Mouse (Mus musculus) liver, embryonic 14.5 days (tissue): ENCODE results near the gene Wdr63.

Experiments
- CTCF ChIP-seq: IDR thresholded peaks from 2 replicates; pipeline ENCODE4 v1.5.1; 2016; ENCODE audit warnings: antibody characterized with exemption, low read depth, control low read depth
- EP300 ChIP-seq: IDR thresholded peaks from 2 replicates; pipeline ENCODE4 v1.6.1; 2016; ENCODE audit warnings: antibody characterized with exemption, low read depth

DNA sequence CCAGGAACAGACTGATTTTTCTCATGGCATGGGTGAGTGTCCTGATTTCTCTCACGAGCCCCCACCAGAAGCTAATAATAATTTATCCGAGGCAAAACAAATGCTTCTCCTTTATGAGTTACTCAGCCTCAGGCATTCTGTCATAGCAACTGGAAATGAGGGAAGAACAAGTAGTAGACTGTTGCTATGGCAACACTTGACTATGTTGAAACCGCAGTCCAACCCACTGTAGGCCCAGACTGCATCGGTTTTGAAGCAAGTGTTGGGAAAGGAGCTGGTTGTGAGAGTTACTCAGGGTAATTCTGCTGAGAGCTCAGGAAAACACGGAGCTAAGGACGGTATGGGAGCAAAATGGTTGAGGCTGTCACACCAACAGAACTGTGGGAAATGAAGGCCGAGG lies 34.6 kb upstream of the Wdr63 start:
- TF ChIP-seq EP300 (no peak), CTCF (no peak)
